Mouse (Mus musculus) heart, embryonic 13.5 days (tissue): ENCODE results near the gene Trim47. TPM values are rescaled to one million over a fixed set of nuclear protein-coding genes. Genes with fewer than 3 reads are reported as not detected.

ENCODE experiments used
- ATAC-seq: fragments of 200-750 bp; cut with Nextera tagmentation; 2 replicates; pipeline ENCODE4 v1.8.0; 2017; ENCODE audit warnings: moderate TSS enrichment; ENCODE audit not compliant: insufficient number of reproducible peaks, low FRiP score, low TSS enrichment; ENCODE audit errors: extremely low read depth
- H3K27ac ChIP-seq: fragments of 300-500 bp; sonication (generic); replicated peaks from 2 replicates; pipeline ENCODE4 v1.5.1; 2015; ENCODE audit warnings: moderate library complexity, mild to moderate bottlenecking, inconsistent platforms
- H3K27me3 ChIP-seq: fragments of 300-500 bp; sonication (generic); replicated peaks from 2 replicates; pipeline ENCODE4 v1.6.1; 2015; ENCODE audit warnings: mild to moderate bottlenecking, inconsistent platforms
- H3K36me3 ChIP-seq: fragments of 300-500 bp; sonication (generic); 2 replicates; pipeline ENCODE4 v1.6.1; 2015; ENCODE audit warnings: mild to moderate bottlenecking, inconsistent platforms
- H3K4me1 ChIP-seq: fragments of 300-500 bp; sonication (generic); 2 replicates; pipeline ENCODE4 v1.6.1; 2015; ENCODE audit warnings: inconsistent platforms
- H3K4me2 ChIP-seq: fragments of 300-500 bp; sonication (generic); 2 replicates; pipeline ENCODE4 v1.6.1; 2015; ENCODE audit warnings: inconsistent platforms, mild to moderate bottlenecking, moderate library complexity
- H3K4me3 ChIP-seq: fragments of 300-500 bp; sonication (generic); 2 replicates; pipeline ENCODE4 v1.5.1; 2015; ENCODE audit warnings: moderate library complexity, mild to moderate bottlenecking, inconsistent platforms
- H3K9ac ChIP-seq: fragments of 300-500 bp; sonication (generic); 2 replicates; pipeline ENCODE4 v1.6.1; 2015; ENCODE audit warnings: inconsistent platforms, mild to moderate bottlenecking, moderate library complexity
- H3K9me3 ChIP-seq: fragments of 300-500 bp; sonication (generic); 2 replicates; pipeline ENCODE4 v1.6.1; 2016; ENCODE audit warnings: inconsistent platforms
- WGBS: fragments of 180-500 bp; shearing (Covaris S2); methylation state at CpG from one replicate; pipeline ENCODE4 v1.1.7; 2015; ENCODE audit warnings: mixed read lengths; 5-methylcytosine and 5-hydroxymethylcytosine counted together
- polyA plus RNA-seq: library from polyadenylated mRNA; unstranded; fragments of >200 nt; fragmentation: Nextera tagmentation; extraction: Ambion mirVana; gene quantifications from 2 replicates; pipeline ENCODE4 v1.2.1, GENCODE M21; 2015

Trim47 gene
- polyA plus RNA-seq, 1 experiment from 2014 or later: 46.1 TPM

DNA sequence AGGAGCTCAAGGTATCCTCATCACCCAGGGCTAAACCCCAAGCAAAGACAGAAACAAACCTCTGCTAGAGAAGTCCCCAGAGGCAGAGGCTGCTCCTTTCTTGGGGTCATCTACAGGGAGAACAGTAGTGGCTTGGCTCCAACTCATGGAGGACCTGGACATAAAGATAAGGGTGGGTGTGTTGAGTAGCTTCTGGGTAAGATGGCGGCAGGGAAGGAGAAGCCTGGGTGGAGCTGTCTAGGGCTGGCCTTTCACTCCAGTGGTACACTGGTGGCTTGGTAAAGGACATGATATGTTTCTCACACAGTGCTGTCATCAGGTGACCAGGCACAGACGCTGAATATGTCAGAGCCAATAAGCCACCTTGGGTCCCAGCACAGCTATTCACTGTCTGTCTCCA, 23.9 kb upstream of the Trim47 start:
- ATAC-seq: no peak
- Histone ChIP-seq H3K9ac (no peak overlapping the region), H3K4me3 (no peak overlapping the region), H3K27me3 (no peaks in the 10 kb centered on the region), H3K4me1 (0 out of 2 replicates have a peak, but pooled peaks cover 11% of the 10 kb centered on the region), H3K4me2 (no peak overlapping the region), H3K27ac (no peak overlapping the region), H3K36me3 (peaks cover 100% of the 10 kb centered on the region), H3K9me3 (no peaks in the 10 kb centered on the region)
- WGBS: 75% methylated on average over 2 of the region's 2 CpGs

DNA sequence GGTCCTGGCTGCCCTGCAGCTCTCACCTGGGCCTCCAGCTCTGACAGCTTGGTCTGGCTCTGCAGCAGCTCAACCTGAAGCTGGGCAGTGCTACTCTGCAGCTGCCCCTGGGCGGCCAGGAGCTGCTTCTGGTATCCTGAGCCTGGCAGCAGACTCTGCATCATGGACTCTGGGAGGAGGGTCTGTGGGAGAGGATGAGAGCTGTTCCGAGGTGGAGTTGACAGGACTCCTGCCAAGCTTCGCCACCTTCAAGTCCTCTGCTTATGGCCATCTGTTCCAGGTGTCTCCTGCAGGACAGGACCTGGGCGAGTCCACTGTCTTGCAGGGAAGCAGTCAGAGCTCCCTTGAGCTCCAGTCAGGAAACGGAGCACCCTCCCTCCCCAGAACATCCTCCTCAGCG, 22.3 kb upstream of the Trim47 start:
- H3K4me2 ChIP-seq: no peak overlapping the region
- ATAC-seq: no peak
- peaks cover 100% of the 10 kb centered on the region for H3K36me3 ChIP-seq
- 0 out of 2 replicates have a peak overlapping the region, but pooled peaks have one; percentile 25 for H3K9ac ChIP-seq
- H3K4me3 ChIP-seq: no peak overlapping the region
- WGBS: 79% methylated on average over 6 of the region's 6 CpGs
- 0 out of 2 replicates have a peak, but pooled peaks cover 11% of the 10 kb centered on the region for H3K4me1 ChIP-seq
- no peak overlapping the region for H3K27ac ChIP-seq
- H3K9me3 ChIP-seq: no peaks in the 10 kb centered on the region
- H3K27me3 ChIP-seq: no peaks in the 10 kb centered on the region

DNA sequence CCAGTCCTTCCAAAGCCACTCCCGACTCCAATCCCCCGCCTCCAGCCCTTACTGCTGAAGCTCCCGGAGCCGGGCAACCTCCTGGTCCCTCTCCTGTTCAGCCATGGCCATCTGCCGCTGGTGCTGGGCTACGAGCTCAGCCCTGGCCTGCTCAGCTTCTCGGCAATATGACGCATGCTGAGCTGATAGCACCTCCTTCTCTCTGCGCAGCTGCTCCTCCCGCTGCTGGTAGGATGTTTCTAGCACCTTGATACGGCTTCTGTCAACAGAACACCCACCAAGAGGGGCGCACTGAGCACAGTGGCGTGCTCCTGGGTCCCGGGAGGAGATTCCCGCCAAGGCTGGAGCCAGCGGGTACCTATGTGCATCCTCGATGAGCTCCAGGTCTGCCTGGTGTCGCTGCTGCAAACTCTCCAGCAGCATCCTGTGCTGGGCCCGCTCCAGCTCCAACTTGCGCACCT, 21.8 kb upstream of the Trim47 start:
- no peaks in the 10 kb centered on the region for H3K9me3 ChIP-seq
- H3K27ac ChIP-seq: no peak overlapping the region
- no peaks in the 10 kb centered on the region for H3K27me3 ChIP-seq
- WGBS: 37% methylated on average over 20 of the region's 20 CpGs
- H3K4me3 ChIP-seq: no peak overlapping the region
- no peak overlapping the region for H3K4me2 ChIP-seq
- ATAC-seq: no peak
- H3K36me3 ChIP-seq: peaks cover 100% of the 10 kb centered on the region
- H3K4me1 ChIP-seq: 0 out of 2 replicates have a peak, but pooled peaks cover 11% of the 10 kb centered on the region
- H3K9ac ChIP-seq: peak overlapping the region; percentile 40; the same call in 1 of the 2 replicates

DNA sequence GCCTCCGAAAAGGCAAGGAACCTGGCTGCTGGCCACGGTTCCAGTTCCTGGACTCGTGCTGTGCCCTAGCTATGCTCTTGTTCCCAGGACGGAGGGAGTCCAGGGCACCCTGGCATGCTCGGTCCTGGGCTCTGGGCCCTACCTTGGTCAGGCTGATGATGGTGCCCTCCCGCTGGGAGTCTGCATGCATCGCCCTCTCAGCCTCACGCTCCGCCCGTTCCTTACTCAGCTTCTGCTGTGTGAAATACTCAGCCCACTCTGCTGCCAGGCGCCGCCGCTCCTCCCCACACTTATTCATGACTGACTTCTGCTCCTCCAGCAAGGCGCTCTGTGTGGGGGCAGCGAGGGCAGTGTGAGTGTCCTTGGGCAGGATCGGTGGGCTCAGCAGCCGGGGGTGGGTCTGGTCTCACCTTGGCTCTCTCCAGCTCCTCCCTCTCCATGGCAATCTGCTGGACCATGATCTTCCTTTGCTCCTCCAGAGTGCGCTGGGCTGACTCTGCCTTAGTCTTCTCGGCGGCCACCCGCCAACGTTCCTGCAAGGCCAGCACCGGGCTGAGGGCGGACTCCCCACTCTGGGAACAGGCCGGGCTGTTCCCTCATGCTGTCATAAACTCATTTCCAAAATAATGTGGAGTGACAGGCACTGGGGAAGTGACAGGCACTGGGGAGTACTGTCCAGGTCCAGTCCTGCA, 19.4 kb upstream of the Trim47 start:
- no peak overlapping the region for H3K9ac ChIP-seq
- H3K36me3 ChIP-seq: peaks cover 100% of the 10 kb centered on the region
- H3K27ac ChIP-seq: no peak overlapping the region
- 0 out of 2 replicates have a peak, but pooled peaks cover 6% of the 10 kb centered on the region for H3K4me1 ChIP-seq
- no peak for ATAC-seq
- no peaks in the 10 kb centered on the region for H3K27me3 ChIP-seq
- H3K4me2 ChIP-seq: no peak overlapping the region
- WGBS: 78% methylated on average over 25 of the region's 25 CpGs
- H3K9me3 ChIP-seq: no peaks in the 10 kb centered on the region
- H3K4me3 ChIP-seq: no peak overlapping the region

GRCm38 (mm10) chr11:116145481-116146293, 18.7 kb upstream of the Trim47 start:
- H3K4me1 ChIP-seq: 0 out of 2 replicates have a peak, but pooled peaks cover 6% of the 10 kb centered on the region
- no peak for ATAC-seq
- H3K27me3 ChIP-seq: no peaks in the 10 kb centered on the region
- no peak overlapping the region for H3K4me2 ChIP-seq
- H3K36me3 ChIP-seq: peaks cover 92% of the 10 kb centered on the region
- no peak overlapping the region for H3K27ac ChIP-seq
- no peak overlapping the region for H3K9ac ChIP-seq
- H3K9me3 ChIP-seq: no peaks in the 10 kb centered on the region
- no peak overlapping the region for H3K4me3 ChIP-seq
- WGBS: 73% methylated on average over 18 of the region's 18 CpGs

DNA sequence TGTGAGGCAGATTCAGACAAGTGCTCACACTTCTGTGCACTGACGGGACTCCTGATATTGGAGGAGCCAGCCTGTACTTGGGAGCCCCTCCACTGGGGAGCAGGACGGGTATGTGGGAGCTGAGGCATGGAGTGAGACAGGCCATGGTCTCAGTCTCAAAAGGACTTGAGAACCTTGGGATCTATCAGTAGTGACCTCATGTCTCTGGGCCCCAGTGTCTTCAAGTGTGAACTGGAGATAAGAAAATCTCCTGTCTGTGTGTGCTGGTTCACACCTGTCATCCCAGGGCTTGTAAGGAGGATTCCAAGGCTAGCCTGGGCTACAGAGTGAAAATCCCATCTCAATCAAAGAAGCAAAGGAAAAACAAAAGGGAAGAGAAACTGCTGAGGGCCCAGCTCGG, 16.5 kb upstream of the Trim47 start:
- H3K4me3 ChIP-seq: no peak overlapping the region
- H3K9ac ChIP-seq: no peak overlapping the region
- no peaks in the 10 kb centered on the region for H3K9me3 ChIP-seq
- peaks cover 10% of the 10 kb centered on the region for H3K4me1 ChIP-seq
- H3K27me3 ChIP-seq: no peaks in the 10 kb centered on the region
- H3K27ac ChIP-seq: no peak overlapping the region
- no peak overlapping the region for H3K4me2 ChIP-seq
- H3K36me3 ChIP-seq: peaks cover 70% of the 10 kb centered on the region
- no peak for ATAC-seq
- 85% methylated on average over 3 of the region's 3 CpGs for WGBS

DNA sequence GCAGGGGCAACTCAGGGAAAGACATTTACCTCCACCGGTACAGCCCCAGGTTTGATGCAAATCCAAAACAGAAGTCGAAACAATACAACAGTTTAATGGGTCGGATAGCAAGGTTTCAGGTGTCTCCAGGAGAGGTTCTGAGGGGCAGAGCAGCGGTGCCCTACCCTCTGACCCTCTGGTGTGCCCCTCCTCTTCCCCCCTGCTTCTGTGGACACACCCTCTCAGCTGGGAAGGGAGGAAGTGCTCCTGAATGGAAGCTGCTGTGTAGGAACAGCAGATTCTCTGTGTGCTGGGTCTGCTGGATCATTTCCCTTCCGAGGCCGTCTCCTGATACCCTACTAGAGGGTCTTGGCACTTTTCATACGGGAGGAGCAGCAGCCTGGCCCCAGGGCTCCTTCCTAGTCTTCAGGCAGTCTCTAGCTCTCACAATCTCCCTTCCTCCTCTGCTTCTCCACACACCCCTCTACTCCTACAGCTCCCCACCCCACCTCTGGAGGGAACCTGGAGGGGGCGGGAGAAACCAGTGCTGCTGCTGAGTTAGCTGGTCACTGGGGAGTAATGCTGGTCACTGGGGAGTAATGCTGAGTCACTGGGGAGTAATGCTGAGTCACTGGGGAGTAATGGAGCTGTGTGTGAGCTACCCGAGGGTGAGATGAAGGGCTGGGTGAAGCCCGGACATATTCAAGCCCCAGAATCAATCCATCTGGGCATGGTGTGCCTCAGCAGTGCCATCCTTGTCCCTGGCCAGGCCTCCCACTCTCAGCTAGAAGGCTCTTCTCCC, 15.4 kb upstream of the Trim47 start:
- peaks cover 59% of the 10 kb centered on the region for H3K36me3 ChIP-seq
- peak; percentile 65 for ATAC-seq
- H3K9me3 ChIP-seq: no peaks in the 10 kb centered on the region
- H3K9ac ChIP-seq: 0 out of 2 replicates have a peak overlapping the region, but pooled peaks have one; percentile 40
- H3K4me2 ChIP-seq: peak overlapping the region; percentile 14; the same call in 1 of the 2 replicates
- peak overlapping the region; percentile 20 for H3K27ac ChIP-seq
- no peaks in the 10 kb centered on the region for H3K27me3 ChIP-seq
- no peak overlapping the region for H3K4me3 ChIP-seq
- WGBS: 57% methylated on average over 10 of the region's 10 CpGs
- peaks cover 15% of the 10 kb centered on the region for H3K4me1 ChIP-seq

- peak within 1 kb of the TSS; percentile 80 for H3K27ac ChIP-seq
- H3K27me3 ChIP-seq: no peaks in the 10 kb centered on the region
- ATAC-seq: peak; percentile 87
- peak within 1 kb of the TSS; percentile 95 for H3K9ac ChIP-seq
- peaks cover 49% of the 10 kb centered on the region for H3K36me3 ChIP-seq
- H3K4me1 ChIP-seq: peaks cover 17% of the 10 kb centered on the region
- H3K9me3 ChIP-seq: no peaks in the 10 kb centered on the region
- peak within 1 kb of the TSS; percentile 89 for H3K4me2 ChIP-seq
- WGBS: under 1% methylated on average over 60 of the region's 60 CpGs
- peak within 1 kb of the TSS; percentile 81 for H3K4me3 ChIP-seq
These were observed 11.6 kb upstream of the Trim47 start, which contains the start of gene Mrpl38 for GRCm38 (mm10) chr11:116138468-116139138. TSS of gene Mrpl38 (minus strand) at chr11:116138868.

GRCm38 (mm10) chr11:116138096-116138467, 11.1 kb upstream of the Trim47 start:
- peak overlapping the region; percentile 95 for H3K9ac ChIP-seq
- peak overlapping the region; percentile 80 for H3K27ac ChIP-seq
- H3K27me3 ChIP-seq: no peaks in the 10 kb centered on the region
- no peak for ATAC-seq
- peak overlapping the region; percentile 89 for H3K4me2 ChIP-seq
- under 1% methylated on average over 20 of the region's 20 CpGs for WGBS
- H3K4me1 ChIP-seq: peaks cover 17% of the 10 kb centered on the region
- peak overlapping the region; percentile 81 for H3K4me3 ChIP-seq
- H3K36me3 ChIP-seq: peaks cover 49% of the 10 kb centered on the region
- H3K9me3 ChIP-seq: no peaks in the 10 kb centered on the region

- H3K9me3 ChIP-seq: no peaks in the 10 kb centered on the region
- no peak overlapping the region for H3K4me3 ChIP-seq
- H3K27ac ChIP-seq: no peak overlapping the region
- no peak overlapping the region for H3K4me2 ChIP-seq
- H3K4me1 ChIP-seq: peaks cover 34% of the 10 kb centered on the region
- 77% methylated on average over 10 of the region's 10 CpGs for WGBS
- H3K36me3 ChIP-seq: peaks cover 51% of the 10 kb centered on the region
- no peak for ATAC-seq
- no peak overlapping the region for H3K9ac ChIP-seq
- no peaks in the 10 kb centered on the region for H3K27me3 ChIP-seq
These were observed 7.2 kb upstream of the Trim47 start for GRCm38 (mm10) chr11:116134171-116134570.
